Mouse (Mus musculus) heart, embryonic 14.5 days (tissue): ENCODE measurements around the gene Zbtb32. TPM values are rescaled to one million over a fixed set of nuclear protein-coding genes. Genes with fewer than 3 reads are reported as not detected.

Experiments
- ATAC-seq: fragments of 200-750 bp; cut with Nextera tagmentation; 2 replicates; pipeline ENCODE4 v1.8.0; 2017; ENCODE audit warnings: low read depth, moderate TSS enrichment; ENCODE audit not compliant: insufficient number of reproducible peaks, insufficient read depth, low FRiP score
- H3K27ac ChIP-seq, 2 experiments: fragments of 200-500 bp in 1 of 2; fragments of 300-500 bp in 1 of 2; sonication (generic) in 1 of 2; replicated peaks in 1 of 2; 2 replicates each; pipeline ENCODE4 v1.5.1; 2012 to 2014; ENCODE audit warnings: low read depth in 2 of 2, low read length in 2 of 2, control low read depth in 1 of 2, mild to moderate bottlenecking in 1 of 2, mixed read lengths in 1 of 2; ENCODE audit not compliant: control insufficient read depth in 1 of 2, insufficient read depth in 1 of 2
- H3K27me3 ChIP-seq: fragments of 300-500 bp; sonication (generic); 2 replicates; pipeline ENCODE4 v1.6.1; 2014; ENCODE audit warnings: mild to moderate bottlenecking, low read length, control low read depth; ENCODE audit not compliant: control insufficient read depth, insufficient read depth
- H3K36me3 ChIP-seq: fragments of 300-500 bp; sonication (generic); 2 replicates; pipeline ENCODE4 v1.6.1; 2014; ENCODE audit warnings: mild to moderate bottlenecking, control low read depth, low read length, mixed read lengths; ENCODE audit not compliant: control insufficient read depth, insufficient read depth
- H3K4me1 ChIP-seq, 2 experiments: fragments of 200-500 bp in 1 of 2; fragments of 300-500 bp in 1 of 2; sonication (generic) in 1 of 2; 2 replicates each; pipeline ENCODE4 v1.6.1; 2012 to 2014; ENCODE audit warnings: low read length in 2 of 2, control low read depth in 1 of 2, mixed read lengths in 1 of 2; ENCODE audit not compliant: control insufficient read depth in 2 of 2, insufficient read depth in 2 of 2
- H3K4me2 ChIP-seq: fragments of 300-500 bp; sonication (generic); 2 replicates; pipeline ENCODE4 v1.6.1; 2014; ENCODE audit warnings: mild to moderate bottlenecking, low read length
- H3K4me3 ChIP-seq, 2 experiments: fragments of 200-500 bp in 1 of 2; fragments of 300-500 bp in 1 of 2; sonication (generic) in 1 of 2; 2 replicates each; pipeline ENCODE4 v1.5.1; 2012 to 2014; ENCODE audit warnings: low read length in 2 of 2, mild to moderate bottlenecking in 2 of 2, control low read depth in 1 of 2, low read depth in 1 of 2, moderate library complexity in 1 of 2; ENCODE audit not compliant: control insufficient read depth in 1 of 2, insufficient read depth in 1 of 2
- H3K9ac ChIP-seq: fragments of 300-500 bp; sonication (generic); 2 replicates; pipeline ENCODE4 v1.6.1; 2014; ENCODE audit warnings: mild to moderate bottlenecking, low read length
- H3K9me3 ChIP-seq: fragments of 300-500 bp; sonication (generic); 2 replicates; pipeline ENCODE4 v1.6.1; 2016; ENCODE audit warnings: low read length, control low read depth; ENCODE audit not compliant: control insufficient read depth
- WGBS: fragments of 180-500 bp; shearing (Covaris S2); extraction: QIAGEN DNeasy Blood & Tissue Kit; methylation state at CpG from one replicate; pipeline ENCODE4 v1.1.7; 2014; 5-methylcytosine and 5-hydroxymethylcytosine counted together
- polyA plus RNA-seq: library from polyadenylated mRNA; unstranded; fragments of >200 nt; fragmentation: Nextera tagmentation; extraction: Ambion mirVana; gene quantifications from 2 replicates; pipeline ENCODE4 v1.2.1, GENCODE M21; 2014

Gene Zbtb32
- polyA plus RNA-seq, 1 experiment from 2014 or later, result 0.11 TPM

DNA sequence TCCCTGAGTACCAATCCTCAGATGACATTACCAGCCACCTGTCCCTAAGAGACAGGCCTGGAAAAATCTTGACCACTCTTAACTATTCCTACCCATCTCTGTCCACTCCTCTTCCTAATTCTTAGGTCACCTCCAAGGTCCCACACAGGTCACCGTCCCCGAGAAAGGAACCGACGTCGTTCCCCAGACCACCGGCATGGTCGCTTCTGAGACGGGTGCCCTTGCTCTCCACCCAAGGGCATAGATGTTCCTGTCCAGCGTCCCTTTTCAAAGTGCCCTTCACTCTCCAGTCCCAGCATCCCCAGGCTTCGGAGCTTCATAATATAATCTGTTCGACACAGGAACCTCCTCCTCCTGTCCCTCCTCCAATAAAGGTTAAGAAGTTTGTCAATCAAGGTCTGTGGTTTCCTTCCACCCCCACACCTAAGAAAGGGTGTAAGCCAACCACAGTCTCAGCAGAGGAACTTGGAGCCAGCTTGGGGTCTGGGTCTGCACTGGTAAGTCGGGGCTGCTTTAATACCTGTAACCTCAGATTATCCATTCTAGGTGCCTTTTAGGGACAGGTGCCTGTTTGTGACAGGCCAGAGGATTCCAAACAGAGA lies 33.6 kb downstream of the Zbtb32 start, which contains the start of gene Igflr1:
Igflr1 (plus strand) TSS at position 458 of the 602 bp plus-strand sequence.
- Histone ChIP-seq H3K4me1 (peaks cover 2 to 3% of the 10 kb centered on the region in 2 experiments; a peak in 2 of 4 replicates), H3K9ac (no peak within 1 kb of the TSS), H3K27ac (no peak within 1 kb of the TSS), H3K4me2 (no peak within 1 kb of the TSS), H3K4me3 (no peak within 1 kb of the TSS), H3K27me3 (no peaks in the 10 kb centered on the region), H3K9me3 (no peaks in the 10 kb centered on the region), H3K36me3 (peaks cover 60% of the 10 kb centered on the region)
- no peak for ATAC-seq
- WGBS, result 89% methylated on average over 12 of the region's 12 CpGs

- Histone ChIP-seq H3K36me3 (peaks cover 48% of the 10 kb centered on the region), H3K4me2 (peak overlapping the region; percentile 71), H3K4me3 (peak overlapping the region; percentile 79 to 80), H3K9ac (peak overlapping the region; percentile 90), H3K27me3 (no peaks in the 10 kb centered on the region), H3K27ac (peak overlapping the region; percentile 22 to 98; a peak in 2 of 4 replicates), H3K4me1 (peaks cover 3 to 6% of the 10 kb centered on the region in 2 experiments; a peak in 3 of 4 replicates), H3K9me3 (no peaks in the 10 kb centered on the region)
- no peak for ATAC-seq
- 24% methylated on average over 6 of the region's 6 CpGs for WGBS
These were observed 34.8 kb downstream of the Zbtb32 start for GRCm38 (mm10) chr7:30563906-30564280.

DNA sequence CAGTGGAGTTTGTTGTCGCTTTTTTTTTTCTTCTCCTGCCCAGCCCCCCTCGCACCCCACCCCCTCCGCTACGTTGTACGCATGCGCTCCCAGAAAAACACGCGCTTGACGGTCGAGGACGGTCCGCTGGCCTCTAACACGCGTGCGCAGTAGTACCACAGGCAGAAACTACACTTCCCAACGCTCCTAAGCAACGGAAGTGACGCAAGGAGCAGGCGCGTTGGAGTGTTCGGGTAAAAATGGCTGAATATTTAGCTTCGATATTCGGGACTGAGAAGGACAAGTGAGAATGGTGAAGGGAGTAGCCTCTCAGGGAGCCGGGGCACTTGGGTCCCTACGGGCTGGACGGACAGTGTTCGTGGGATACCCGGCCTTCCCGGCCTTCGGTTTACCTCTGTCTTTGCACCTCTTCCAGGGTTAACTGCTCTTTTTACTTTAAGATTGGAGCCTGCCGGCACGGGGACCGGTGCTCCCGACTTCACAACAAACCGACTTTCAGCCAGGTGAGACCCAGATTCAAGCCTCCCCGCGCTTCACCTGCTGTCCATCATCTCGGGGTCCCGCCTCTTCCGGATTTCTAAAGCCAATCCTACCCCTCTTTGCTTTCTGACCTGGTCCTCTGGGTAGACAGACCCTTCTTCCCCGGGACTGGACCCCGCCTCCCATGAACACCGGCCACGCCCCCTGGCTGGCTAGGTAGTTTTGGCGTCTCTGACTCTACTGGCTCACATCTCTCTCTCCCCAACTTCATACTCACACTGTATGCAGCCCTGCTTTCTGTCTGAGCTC lies 35.4 kb downstream of the Zbtb32 start, which contains the start of the genes U2af1l4, Gm49396 and Psenen:
U2af1l4 (plus strand) TSS at position 185 of the 789 bp plus-strand sequence.
Gm49396 (plus strand) TSS at position 228 of the 789 bp plus-strand sequence.
Psenen (minus strand) TSS at position 511 of the 789 bp plus-strand sequence.
- Histone ChIP-seq H3K4me2 (peak within 1 kb of the TSS; percentile 88), H3K9ac (peak within 1 kb of the TSS; percentile 90), H3K4me3 (peak within 1 kb of the TSS; percentile 79 to 80), H3K4me1 (peaks cover 5 to 11% of the 10 kb centered on the region in 2 experiments), H3K36me3 (peaks cover 42% of the 10 kb centered on the region), H3K9me3 (no peaks in the 10 kb centered on the region), H3K27me3 (no peaks in the 10 kb centered on the region), H3K27ac (peak within 1 kb of the TSS; percentile 95 to 98)
- ATAC-seq, result peak; percentile 89
- under 1% methylated on average over 45 of the region's 45 CpGs for WGBS

GRCm38 (mm10) chr7:30562526-30563116 lies 36.1 kb downstream of the Zbtb32 start:
- under 1% methylated on average over 27 of the region's 27 CpGs for WGBS
- H3K4me1 ChIP-seq, result peaks cover 5 to 17% of the 10 kb centered on the region in 2 experiments
- no peaks in the 10 kb centered on the region for H3K9me3 ChIP-seq
- H3K27me3 ChIP-seq, result no peaks in the 10 kb centered on the region
- H3K4me2 ChIP-seq, result peak overlapping the region; percentile 88
- H3K36me3 ChIP-seq, result peaks cover 36% of the 10 kb centered on the region
- peak overlapping the region; percentile 71 to 80 for H3K4me3 ChIP-seq
- peak overlapping the region; percentile 90 for H3K9ac ChIP-seq
- no peak for ATAC-seq
- H3K27ac ChIP-seq, result peak overlapping the region; percentile 65 to 98

DNA sequence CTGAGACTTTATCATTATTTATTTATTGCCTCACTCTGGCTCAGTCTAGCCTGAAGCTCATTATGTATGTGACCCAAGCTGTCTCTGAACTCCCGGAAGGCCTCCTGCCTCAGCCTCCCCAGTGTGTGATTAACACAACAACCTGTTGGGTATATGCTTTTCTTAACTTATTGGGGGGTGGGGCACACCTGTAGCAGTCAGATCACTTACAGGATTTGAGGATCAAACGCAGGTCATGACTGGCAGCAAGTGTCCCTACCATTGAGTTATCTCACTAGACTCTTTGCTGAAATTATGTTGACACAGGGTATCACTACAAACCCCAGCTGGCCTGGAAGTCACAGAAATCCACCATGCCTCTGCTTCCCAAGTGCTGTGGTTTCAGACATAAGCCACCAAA lies 38.4 kb downstream of the Zbtb32 start:
- Histone ChIP-seq H3K27me3 (no peaks in the 10 kb centered on the region), H3K27ac (0 out of 4 replicates have a peak overlapping the region, but pooled peaks of 1 of the 2 experiments have one; percentile 56), H3K9me3 (no peaks in the 10 kb centered on the region), H3K36me3 (peaks cover 35% of the 10 kb centered on the region), H3K4me1 (peaks cover 5 to 17% of the 10 kb centered on the region in 2 experiments), H3K4me3 (peak overlapping the region in 1 of 2 experiments; percentile 69; a peak in 2 of 4 replicates), H3K4me2 (peak overlapping the region; percentile 88), H3K9ac (peak overlapping the region; percentile 64)
- no peak for ATAC-seq
- WGBS, result 63% methylated on average over 2 of the region's 2 CpGs

- ATAC-seq, result peak; percentile 80
- peak within 1 kb of the TSS; percentile 65 to 69 for H3K4me3 ChIP-seq
- under 1% methylated on average over 20 of the region's 20 CpGs for WGBS
- peak within 1 kb of the TSS; percentile 85 for H3K9ac ChIP-seq
- peaks cover 5 to 17% of the 10 kb centered on the region in 2 experiments for H3K4me1 ChIP-seq
- H3K9me3 ChIP-seq, result no peaks in the 10 kb centered on the region
- peaks cover 35% of the 10 kb centered on the region for H3K36me3 ChIP-seq
- H3K27ac ChIP-seq, result peak within 1 kb of the TSS in 1 of 2 experiments; percentile 56; a peak in 2 of 4 replicates
- peak within 1 kb of the TSS; percentile 88 for H3K4me2 ChIP-seq
- no peaks in the 10 kb centered on the region for H3K27me3 ChIP-seq
These were observed 39.2 kb downstream of the Zbtb32 start, which contains the start of gene Lin37 for GRCm38 (mm10) chr7:30559443-30559954. Lin37 (minus strand) TSS chr7:30559838.
